Mouse (Mus musculus): ENCODE measurements around the gene Mettl7b. TPM values are rescaled to one million over a fixed set of nuclear protein-coding genes. Genes with fewer than 3 reads are reported as not detected.
A peak's percentile ranks its signal among the peaks of the same experiment; 100 is the strongest.

Mettl7b gene
- total RNA-seq, 2 experiments from 2014 or later = not detected

- peak in 1 of 2 experiments; percentile 44 for DNase-seq (ENCODE audit: low spot score in 2 of 2)
- intact Hi-C loops (cut with DNase I) = loop anchor here (5.0 kb wide), 1 partner anchor 55 kb away; no protein-coding TSS in a partner anchor
Observed at GRCm38 (mm10) chr10:128921883-128922821, 38.6 kb downstream of the Mettl7b start.

DNA sequence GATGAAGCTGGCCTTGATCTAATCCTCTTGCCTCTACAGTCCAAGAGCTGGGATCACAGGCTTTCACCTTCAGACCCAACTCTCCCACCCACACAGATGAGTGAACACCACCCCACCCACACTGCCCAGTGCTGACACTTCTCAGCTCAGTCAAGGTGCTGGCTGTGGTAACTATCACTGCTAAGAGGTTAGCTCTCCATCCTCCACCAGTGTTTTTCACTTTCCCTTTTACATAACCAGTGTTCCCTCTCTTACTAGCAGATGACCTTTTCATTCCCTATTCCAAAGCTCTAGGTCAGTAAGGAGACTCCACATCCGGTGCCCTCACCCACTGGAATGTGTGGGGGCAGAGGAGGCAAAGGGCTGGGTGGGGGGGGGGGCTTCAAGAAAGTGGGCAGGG, 39.5 kb downstream of the Mettl7b start:
- intact Hi-C loops (cut with DNase I) = loop anchor here (5.0 kb wide), 1 partner anchor 56 kb away; no protein-coding TSS in a partner anchor
- DNase-seq (ENCODE audit: low spot score in 2 of 2) = no peak

GRCm38 (mm10) chr10:128920736-128921161, 40.0 kb downstream of the Mettl7b start:
- intact Hi-C loops (cut with DNase I) = loop anchor here (5.0 kb wide), 1 partner anchor 57 kb away; no protein-coding TSS in a partner anchor
- no peak for DNase-seq (ENCODE audit: low spot score in 2 of 2)

- DNase-seq (ENCODE audit: low spot score in 2 of 2) = no peak
- intact Hi-C loops (cut with DNase I) = loop anchor here (5.0 kb wide), 1 partner anchor 57 kb away; no protein-coding TSS in a partner anchor
Observed at GRCm38 (mm10) chr10:128919966-128920365, 40.8 kb downstream of the Mettl7b start.

DNA sequence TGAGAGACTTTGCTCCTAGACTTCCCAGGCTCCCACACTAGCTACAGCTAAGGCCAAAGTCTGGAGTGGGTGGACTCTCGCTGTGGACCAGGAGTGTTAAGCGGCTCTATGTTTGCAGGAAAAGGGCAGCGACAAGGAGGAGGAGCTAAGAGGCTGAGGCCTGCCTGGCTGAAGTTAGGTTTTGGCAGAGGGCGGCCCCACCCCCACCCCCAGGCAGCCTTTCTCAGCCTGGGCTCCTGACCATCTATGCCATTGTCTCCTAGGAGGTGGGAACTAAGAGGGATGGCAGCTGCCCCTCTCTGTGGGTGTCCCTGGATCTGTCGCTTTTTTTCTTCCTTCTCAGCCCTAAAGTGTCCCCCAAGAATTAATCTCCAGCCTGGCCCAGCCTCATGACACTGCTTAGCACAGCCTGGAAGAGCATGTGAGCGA, 41.6 kb downstream of the Mettl7b start:
- peak in 1 of 2 experiments; percentile 64 for DNase-seq (ENCODE audit: low spot score in 2 of 2)
- intact Hi-C loops (cut with DNase I) = no loop called here

DNA sequence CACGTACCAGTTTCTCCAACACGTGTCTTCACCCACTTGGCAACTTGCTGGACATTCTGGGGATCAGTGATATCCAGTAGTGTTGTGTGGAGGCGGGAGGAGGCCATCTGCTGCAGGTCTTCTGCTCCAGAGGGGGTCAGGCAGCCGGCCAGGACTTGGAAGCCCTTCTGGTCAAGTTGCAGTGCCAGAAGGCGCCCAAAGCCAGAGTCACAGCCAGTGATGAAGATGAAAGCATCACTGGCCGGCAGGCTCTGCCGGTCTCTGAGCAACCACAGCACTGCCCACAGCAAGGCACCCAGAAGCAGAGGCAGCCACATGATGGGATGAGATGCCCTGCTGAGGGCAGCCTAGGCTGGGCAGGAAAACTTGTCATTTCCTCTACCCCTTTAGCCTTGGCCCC, 42.5 kb downstream of the Mettl7b start:
- intact Hi-C loops (cut with DNase I) = no loop called here
- DNase-seq (ENCODE audit: low spot score in 2 of 2) = peak in 1 of 2 experiments; percentile 60

DNA sequence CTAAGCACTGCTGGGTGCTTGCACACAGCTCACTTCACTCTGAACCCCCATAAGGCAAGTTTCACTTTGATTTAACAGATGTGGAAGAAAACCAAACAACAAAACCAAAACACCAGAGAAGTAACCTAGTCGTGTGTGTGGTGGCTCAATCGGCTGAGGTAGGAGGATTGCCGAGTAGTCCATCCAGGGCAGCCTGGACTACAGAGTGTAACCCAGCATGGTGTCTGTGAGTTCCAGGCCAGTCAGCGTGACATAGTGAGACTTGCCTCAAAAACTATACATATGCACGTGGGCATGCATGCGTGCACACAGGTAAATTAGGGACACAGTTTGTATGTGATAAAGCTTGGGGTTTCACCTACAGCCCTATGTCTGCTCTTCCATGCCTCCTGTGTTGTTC, 43.4 kb downstream of the Mettl7b start:
- intact Hi-C loops (cut with DNase I) = no loop called here

DNA sequence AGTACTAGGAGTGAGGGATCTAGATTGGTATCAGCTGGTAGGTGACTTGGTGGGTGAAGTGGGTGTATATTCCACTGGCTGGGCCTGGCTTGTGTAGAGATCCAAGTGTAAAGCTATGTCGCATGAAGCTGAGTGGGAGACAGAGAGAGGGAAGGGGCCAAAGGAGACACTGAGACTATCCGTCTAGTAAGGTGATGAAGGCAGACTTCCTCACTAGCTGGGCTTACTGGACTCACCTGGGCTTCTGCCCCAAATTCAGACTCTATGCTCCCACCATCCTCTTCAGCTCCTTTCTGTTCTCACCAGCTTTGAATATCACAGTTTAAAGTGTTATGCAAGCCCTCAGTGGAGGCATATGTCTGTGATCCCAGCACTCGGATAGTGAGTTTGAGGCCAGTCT, 44.1 kb downstream of the Mettl7b start:
- intact Hi-C loops (cut with DNase I) = no loop called here
- DNase-seq (ENCODE audit: low spot score in 2 of 2) = no peak

More for the DNA sequence above, 43.4 kb downstream of the Mettl7b start:
- no peak for DNase-seq (ENCODE audit: low spot score in 2 of 2)

DNA sequence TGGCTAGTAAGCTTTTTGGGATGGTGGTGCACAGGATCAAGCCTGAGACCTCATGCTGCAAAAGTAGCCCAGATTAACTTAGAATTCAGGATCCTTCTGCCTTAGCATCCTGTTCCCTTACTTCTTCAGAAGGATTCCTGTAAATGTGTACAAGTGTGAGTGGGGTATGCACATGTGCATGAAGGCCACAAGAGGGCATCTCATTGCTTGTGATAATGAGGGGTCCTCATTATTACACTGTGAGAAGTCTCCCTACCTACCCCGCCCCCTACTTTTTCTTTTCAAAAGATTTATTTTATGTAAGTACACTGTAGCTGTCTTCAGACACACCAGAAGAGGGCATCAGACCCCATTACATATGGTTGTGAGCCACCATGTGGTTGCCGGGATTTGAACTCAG, 45.2 kb downstream of the Mettl7b start:
- intact Hi-C loops (cut with DNase I) = no loop called here
- no peak for DNase-seq (ENCODE audit: low spot score in 2 of 2)

GRCm38 (mm10) chr10:128913696-128914095, 47.1 kb downstream of the Mettl7b start:
- intact Hi-C loops (cut with DNase I) = no loop called here
- no peak for DNase-seq (ENCODE audit: low spot score in 2 of 2)

DNA sequence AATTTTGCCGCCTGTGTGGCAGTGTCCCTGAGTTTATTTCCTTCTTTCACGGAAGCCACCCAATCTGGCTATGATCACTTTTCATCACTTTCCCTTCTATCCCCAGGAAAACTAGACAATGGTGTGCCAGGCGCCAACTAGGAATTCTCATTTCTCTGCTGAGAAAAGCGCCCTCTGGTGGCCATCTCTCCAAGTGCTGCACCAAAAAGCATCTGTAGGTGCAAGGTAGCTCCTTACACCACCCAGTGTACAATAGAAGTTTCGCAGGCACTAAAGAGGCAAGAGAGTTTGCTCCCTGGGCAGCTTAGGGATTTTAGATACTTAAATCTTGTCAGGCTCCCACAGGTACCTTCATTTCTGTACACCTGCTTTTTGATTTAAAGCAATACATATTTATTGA, 47.6 kb downstream of the Mettl7b start:
- intact Hi-C loops (cut with DNase I) = no loop called here
- DNase-seq (ENCODE audit: low spot score in 2 of 2) = peak; percentile 89 to 93

DNA sequence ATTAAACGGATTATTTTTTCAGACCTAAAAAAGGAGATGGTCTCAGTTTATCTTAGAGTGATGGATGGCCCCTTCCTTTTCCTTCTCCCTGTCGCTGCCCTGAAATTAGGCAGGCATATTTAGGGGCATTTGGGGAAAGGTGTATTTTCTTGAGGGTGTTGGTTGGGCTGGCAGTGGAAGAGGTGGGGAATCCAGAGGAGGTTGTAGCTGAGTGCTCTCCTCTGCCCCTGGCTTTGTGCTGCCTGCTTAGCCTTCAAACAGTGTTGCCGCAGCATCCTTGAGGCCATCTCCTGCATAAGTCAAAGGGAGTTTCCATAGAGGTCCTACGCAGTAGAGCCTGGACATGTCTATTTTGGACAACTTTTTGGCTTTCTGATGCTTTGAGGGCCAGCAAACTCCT, 48.0 kb downstream of the Mettl7b start:
- DNase-seq (ENCODE audit: low spot score in 2 of 2) = no peak
- intact Hi-C loops (cut with DNase I) = no loop called here

DNA sequence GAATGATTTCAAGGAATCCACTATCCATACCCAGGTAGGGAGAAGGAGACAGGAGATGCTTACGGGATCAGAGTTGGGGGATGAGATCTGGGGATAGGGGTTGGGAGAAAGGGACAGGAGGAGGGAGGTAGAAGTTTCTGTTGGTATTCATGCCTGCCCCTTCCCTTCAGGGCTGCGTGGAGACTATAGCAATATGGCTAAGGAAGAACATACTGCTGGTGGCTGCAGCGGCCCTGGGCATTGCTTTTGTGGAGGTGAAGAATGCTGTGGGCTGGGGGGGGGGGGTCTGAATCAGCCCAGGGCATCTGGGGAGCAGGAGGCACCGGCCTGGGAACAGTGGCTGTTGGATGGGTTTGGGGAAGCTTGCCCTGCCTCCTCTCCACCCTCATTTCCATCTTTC, 48.5 kb downstream of the Mettl7b start:
- intact Hi-C loops (cut with DNase I) = no loop called here
- DNase-seq (ENCODE audit: low spot score in 2 of 2) = no peak

GRCm38 (mm10) chr10:128911430-128911829, 49.4 kb downstream of the Mettl7b start:
- DNase-seq (ENCODE audit: low spot score in 2 of 2) = no peak
- intact Hi-C loops (cut with DNase I) = no loop called here

DNA sequence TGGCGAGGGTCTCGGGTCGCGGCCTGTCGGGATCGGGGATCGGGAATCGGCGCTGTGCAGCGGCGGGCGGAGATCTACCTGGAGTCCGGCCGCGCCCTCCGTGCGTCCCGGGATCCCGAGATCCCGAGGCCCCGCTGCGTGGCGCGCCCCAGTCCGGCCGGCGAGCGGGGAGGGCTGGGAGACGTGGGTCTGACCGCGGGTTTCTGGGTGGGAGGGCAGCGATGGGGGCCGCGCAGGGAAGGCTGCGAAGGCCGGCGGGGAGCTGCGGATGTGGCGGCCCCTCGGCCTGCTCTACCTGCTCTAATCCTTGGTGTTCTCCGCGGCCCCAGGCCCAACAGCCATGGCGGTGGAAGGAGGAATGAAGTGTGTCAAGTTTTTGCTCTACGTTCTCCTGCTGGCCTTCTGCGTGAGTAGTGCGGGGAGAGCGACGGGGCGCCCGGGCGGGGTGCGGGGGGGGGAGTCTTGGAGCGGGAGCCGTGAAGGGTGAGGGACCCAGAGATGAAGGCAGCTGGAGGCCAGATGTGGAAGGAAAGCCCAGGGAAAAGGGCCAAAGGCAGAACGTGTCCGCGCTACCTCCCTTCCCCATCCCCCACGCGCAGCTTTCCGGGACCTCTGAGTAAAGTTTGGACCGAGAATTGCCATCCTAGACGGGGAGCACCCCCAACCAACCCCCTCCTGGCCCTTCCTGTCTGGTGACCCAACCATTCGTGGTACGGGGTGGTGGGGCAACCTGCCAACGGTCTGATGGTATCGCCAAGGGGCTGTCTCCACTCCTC, 50.5 kb downstream of the Mettl7b start:
- intact Hi-C loops (cut with DNase I) = no loop called here
- peak in 1 of 2 experiments; percentile 44 for DNase-seq (ENCODE audit: low spot score in 2 of 2)

DNA sequence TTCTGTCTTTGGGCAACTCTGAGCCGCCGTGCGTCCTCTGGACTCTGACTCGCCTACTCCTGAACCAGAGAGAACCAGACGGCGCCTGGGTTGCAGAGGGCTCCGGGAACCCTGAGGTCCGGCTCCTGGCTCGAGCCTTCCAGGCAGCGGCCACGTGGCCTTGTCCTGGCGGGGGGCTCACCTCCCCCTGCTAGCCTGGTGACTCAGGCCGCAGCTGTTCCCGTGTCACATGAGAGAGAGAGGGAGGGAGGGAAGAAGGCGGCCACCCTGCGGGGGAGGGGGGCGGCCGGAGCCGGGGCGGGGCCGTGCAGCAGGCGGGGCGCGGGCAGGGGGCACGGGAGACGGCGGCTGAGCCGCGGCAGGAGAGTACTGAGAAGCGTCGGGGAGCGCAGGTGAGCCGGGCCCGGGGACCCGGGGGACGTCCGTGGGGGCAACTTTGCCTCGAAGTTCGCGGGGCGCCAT, 51.2 kb downstream of the Mettl7b start:
- peak; percentile 58 to 75 for DNase-seq (ENCODE audit: low spot score in 2 of 2)
- intact Hi-C loops (cut with DNase I) = no loop called here

- intact Hi-C loops (cut with DNase I) = no loop called here
- no peak for DNase-seq (ENCODE audit: low spot score in 2 of 2)
Observed at GRCm38 (mm10) chr10:128908778-128909448, 51.9 kb downstream of the Mettl7b start.
